Mouse (Mus musculus) cerebellum, adult 2 months (tissue): Measurements from ENCODE around the gene Nmb.

Experiments
- CTCF ChIP-seq: fragments of 200-500 bp; IDR thresholded peaks from 2 replicates; pipeline ENCODE4 v1.5.1; 2011; ENCODE audit warnings: low read depth, mild to moderate bottlenecking, control low read depth, low read length, moderate library complexity, borderline replicate concordance; ENCODE audit not compliant: insufficient read depth
- POLR2A ChIP-seq: fragments of 200-500 bp; IDR thresholded peaks from 2 replicates; pipeline ENCODE4 v1.6.1; 2011; ENCODE audit warnings: low read length, control low read depth, borderline replicate concordance; ENCODE audit not compliant: insufficient read depth

DNA sequence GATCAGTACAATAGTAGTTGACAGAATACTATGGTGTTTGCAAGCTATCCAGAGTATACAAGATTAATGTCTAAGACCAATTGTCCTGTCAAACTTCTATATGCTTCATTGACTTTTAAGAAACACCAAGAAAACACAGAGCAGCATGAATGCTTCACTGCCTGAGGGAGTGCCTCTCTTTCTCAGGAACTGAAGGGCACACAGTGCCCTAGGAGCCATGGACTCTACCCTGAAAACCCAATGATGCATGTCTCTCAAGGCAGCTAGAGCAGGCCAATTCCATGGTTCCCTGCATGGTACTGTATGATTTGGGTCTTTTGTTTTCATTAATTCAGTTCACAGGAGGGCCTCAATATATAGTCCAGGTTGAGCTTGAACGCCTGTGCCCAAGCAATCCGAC is 49.4 kb upstream of the Nmb start:
- no peak for TF ChIP-seq CTCF
- TF ChIP-seq POLR2A = no peak
